Mouse (Mus musculus) megakaryocyte, embryonic 14.5 days (primary cell): Measurements from ENCODE around the gene Rsph3b. TPM values are rescaled to one million over a fixed set of nuclear protein-coding genes. Genes with fewer than 3 reads are reported as not detected.
A peak's percentile ranks its signal among the peaks of the same experiment; 100 is the strongest.
"Not testable (repeated sequence)": the region's sequence is repeated elsewhere in the genome, so short reads cannot be mapped to it uniquely, and the experiment has no call there.

Experiments used
- H3K27me3 ChIP-seq: replicated peaks from 2 replicates; pipeline ENCODE3; 2012; ENCODE audit warnings: inconsistent platforms
- H3K36me3 ChIP-seq: replicated peaks from 2 replicates; pipeline ENCODE3; 2012; ENCODE audit warnings: low read length, inconsistent platforms, mixed read lengths
- H3K4me1 ChIP-seq: 2 replicates; pipeline ENCODE4 v1.6.1; 2012; ENCODE audit warnings: inconsistent platforms
- H3K4me3 ChIP-seq: replicated peaks from 2 replicates; pipeline ENCODE3; 2012; ENCODE audit warnings: moderate library complexity, mild to moderate bottlenecking, inconsistent platforms
- H3K9me3 ChIP-seq: 2 replicates; pipeline ENCODE4 v1.6.1; 2012; ENCODE audit warnings: inconsistent platforms
- polyA plus RNA-seq: library from polyadenylated mRNA; stranded (reverse); fragments of >175 nt; gene quantifications from 2 replicates; pipeline ENCODE4 v1.2.3, GENCODE M21; 2012; ENCODE audit warnings: low replicate concordance; ENCODE audit not compliant: insufficient read depth

The Rsph3b gene
- polyA plus RNA-seq, result 17.3 and 31.1 TPM in 2 replicates

DNA sequence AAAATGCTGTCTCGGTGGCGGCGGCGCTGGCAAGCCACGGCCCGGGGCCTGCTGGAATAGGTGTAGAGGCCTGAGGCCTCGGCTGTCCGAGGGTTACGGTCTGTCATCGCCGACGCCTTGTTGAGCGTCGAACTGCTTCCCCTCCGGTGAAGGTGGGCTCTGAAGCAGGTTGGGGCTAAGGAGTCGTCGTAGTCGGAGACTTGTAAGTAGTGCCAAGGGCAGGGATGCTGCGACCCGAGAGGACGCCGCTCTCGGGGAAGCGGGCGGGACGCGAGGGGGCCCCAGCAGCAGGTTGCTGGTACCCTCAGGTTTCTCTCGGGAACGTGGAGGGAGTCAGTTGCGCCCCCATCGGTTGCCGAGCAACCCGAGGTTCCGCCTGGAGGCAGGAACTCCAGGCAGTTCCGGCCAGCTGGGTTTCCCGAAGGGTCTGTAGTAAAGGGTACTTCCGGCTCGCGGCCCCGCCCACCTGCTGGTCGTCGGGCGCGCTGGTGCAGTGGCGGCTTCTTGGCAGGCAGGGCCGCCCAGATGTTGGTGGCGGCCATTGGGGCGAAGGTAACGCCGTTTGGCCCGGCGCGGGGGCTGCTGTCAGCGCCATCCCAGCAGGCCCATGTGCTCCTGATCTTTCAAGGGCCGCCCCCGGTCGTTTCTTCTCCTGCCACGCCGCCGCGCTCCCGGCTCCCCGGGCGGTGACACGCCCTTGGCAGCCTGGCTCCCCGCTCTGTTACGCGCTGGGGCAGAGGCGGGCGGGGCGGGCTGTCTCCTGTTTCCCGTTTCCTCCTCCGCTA lies at the start of gene Rsph3b:
Gene Rsph3b, minus strand, starts transcription at position 699 of the 785 bp plus-strand sequence.
- H3K36me3 ChIP-seq, H3K9me3 ChIP-seq, H3K4me1 ChIP-seq, H3K27me3 ChIP-seq: not testable (repeated sequence)
- peak within 1 kb of the TSS; percentile 92 for H3K4me3 ChIP-seq

GRCm38 (mm10) chr17:6997778-6998490 lies 49.5 kb upstream of the Rsph3b start:
- not testable (repeated sequence) for H3K9me3 ChIP-seq, H3K4me3 ChIP-seq, H3K4me1 ChIP-seq, H3K27me3 ChIP-seq, H3K36me3 ChIP-seq

GRCm38 (mm10) chr17:6996826-6997225 lies 48.3 kb upstream of the Rsph3b start:
- H3K4me3 ChIP-seq, H3K27me3 ChIP-seq, H3K36me3 ChIP-seq, H3K9me3 ChIP-seq, H3K4me1 ChIP-seq: not testable (repeated sequence)

DNA sequence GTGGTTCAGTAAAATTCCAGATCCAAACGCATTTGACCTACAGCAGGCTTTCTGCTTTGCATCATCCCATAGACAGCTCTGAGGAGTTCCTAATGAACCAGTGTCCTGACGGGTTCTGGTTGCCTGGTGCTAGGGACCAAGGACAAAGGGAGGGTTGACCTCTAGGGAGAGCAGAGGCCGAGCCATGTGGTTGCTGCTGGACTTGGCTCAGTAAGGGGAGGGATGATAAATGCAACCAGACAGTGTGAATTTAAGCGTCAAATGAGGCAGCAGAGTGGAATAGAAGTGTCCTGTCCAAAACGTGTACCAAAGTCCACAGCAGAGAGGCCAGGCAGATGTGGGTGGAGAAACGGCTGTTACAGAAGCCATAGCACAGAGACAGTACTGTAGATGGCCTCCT lies 47.0 kb upstream of the Rsph3b start:
- H3K27me3 ChIP-seq, H3K9me3 ChIP-seq, H3K36me3 ChIP-seq, H3K4me3 ChIP-seq, H3K4me1 ChIP-seq: not testable (repeated sequence)

DNA sequence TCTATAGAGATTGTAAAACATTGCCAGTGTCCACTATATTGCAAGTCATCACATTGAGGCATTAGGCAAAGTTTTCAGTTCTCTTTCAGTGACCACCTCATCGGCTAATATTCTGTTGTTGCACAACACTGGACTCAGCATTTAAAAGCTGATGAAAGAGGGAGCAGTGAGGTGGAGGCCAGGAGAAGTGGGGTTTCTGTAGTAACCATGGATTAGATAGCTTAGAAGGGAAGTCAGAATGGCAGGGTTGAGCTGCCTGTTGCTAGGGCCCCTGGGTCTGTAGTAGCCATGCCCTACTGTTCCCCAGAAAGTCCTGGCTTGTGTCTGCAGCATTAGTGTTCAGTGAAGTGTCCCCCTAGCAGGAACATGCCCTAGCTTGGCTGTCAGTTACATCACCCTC lies 37.6 kb upstream of the Rsph3b start:
- not testable (repeated sequence) for H3K4me3 ChIP-seq, H3K9me3 ChIP-seq, H3K36me3 ChIP-seq, H3K4me1 ChIP-seq, H3K27me3 ChIP-seq

GRCm38 (mm10) chr17:6980144-6980543 lies 31.7 kb upstream of the Rsph3b start:
- not testable (repeated sequence) for H3K4me1 ChIP-seq, H3K27me3 ChIP-seq, H3K9me3 ChIP-seq, H3K4me3 ChIP-seq, H3K36me3 ChIP-seq

- H3K4me1 ChIP-seq, H3K36me3 ChIP-seq, H3K9me3 ChIP-seq, H3K27me3 ChIP-seq: not testable (repeated sequence)
- peak overlapping the region; percentile 59 for H3K4me3 ChIP-seq
These were observed 30.9 kb upstream of the Rsph3b start for GRCm38 (mm10) chr17:6979380-6979779.

DNA sequence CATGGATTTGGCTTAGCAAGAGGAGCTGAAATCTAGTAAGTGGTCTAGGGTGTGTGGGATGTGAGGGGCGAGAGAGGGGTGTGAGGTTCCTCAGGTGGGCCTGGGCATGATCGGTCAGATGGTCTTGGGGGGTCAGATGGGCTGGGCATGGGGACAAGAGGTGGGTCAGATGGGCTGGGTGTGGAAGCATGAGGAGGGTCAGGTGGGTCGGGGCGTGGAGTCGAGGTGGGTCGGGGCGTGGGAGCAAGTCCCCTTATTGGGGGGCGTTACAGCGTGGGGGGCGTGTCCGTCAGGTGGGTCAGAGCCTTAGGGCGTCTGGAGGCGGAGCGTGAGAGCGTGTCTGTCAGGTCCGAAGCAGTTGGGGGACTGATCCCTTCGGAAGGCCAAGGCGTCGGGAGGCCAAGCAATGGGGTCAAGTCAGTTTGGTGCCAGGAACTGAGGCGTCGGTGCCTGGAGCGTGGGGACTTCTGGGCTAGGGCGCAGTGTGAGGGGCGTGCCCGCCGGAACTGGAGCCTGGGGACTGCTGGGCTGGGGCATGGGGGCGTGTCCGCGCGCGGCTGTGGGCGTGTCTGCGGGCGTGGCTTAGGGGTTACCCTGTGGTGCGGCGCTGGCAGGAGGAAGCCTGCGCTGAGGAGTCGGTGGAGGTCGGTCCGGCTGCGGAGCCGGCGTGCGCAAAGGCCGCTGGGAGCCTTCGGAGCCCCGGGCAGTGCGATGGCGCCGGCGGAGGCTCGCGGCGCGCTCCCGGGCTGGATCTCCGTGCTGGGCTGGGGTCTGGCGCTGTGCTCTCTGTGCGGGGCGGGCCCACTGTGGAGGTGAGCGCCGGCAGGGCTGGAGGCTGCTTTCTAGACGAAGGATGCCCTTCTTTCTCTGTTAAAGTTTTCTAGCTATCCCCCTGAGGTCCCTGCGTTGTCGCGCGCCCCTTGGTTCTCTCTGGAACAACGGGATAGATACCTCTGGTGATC lies 30.1 kb upstream of the Rsph3b start, which contains the start of gene Gm49721:
Gene Gm49721, plus strand, starts transcription at position 618 of the 962 bp plus-strand sequence.
- not testable (repeated sequence) for H3K36me3 ChIP-seq, H3K27me3 ChIP-seq, H3K4me1 ChIP-seq, H3K9me3 ChIP-seq
- peak within 1 kb of the TSS; percentile 59 for H3K4me3 ChIP-seq

- not testable (repeated sequence) for H3K27me3 ChIP-seq, H3K9me3 ChIP-seq, H3K4me3 ChIP-seq, H3K4me1 ChIP-seq, H3K36me3 ChIP-seq
These were observed 26.5 kb upstream of the Rsph3b start for GRCm38 (mm10) chr17:6974985-6975384.

- not testable (repeated sequence) for H3K4me1 ChIP-seq, H3K9me3 ChIP-seq, H3K36me3 ChIP-seq, H3K4me3 ChIP-seq, H3K27me3 ChIP-seq
These were observed 24.4 kb upstream of the Rsph3b start for GRCm38 (mm10) chr17:6972836-6973396.

- not testable (repeated sequence) for H3K9me3 ChIP-seq, H3K36me3 ChIP-seq, H3K27me3 ChIP-seq, H3K4me1 ChIP-seq, H3K4me3 ChIP-seq
These were observed 22.8 kb upstream of the Rsph3b start for GRCm38 (mm10) chr17:6971238-6971637.

GRCm38 (mm10) chr17:6970334-6970733 lies 21.9 kb upstream of the Rsph3b start, which contains the start of gene Rnaset2b:
Rnaset2b (plus strand) TSS chr17:6970634.
- H3K4me1 ChIP-seq, H3K27me3 ChIP-seq, H3K9me3 ChIP-seq, H3K36me3 ChIP-seq, H3K4me3 ChIP-seq: not testable (repeated sequence)

DNA sequence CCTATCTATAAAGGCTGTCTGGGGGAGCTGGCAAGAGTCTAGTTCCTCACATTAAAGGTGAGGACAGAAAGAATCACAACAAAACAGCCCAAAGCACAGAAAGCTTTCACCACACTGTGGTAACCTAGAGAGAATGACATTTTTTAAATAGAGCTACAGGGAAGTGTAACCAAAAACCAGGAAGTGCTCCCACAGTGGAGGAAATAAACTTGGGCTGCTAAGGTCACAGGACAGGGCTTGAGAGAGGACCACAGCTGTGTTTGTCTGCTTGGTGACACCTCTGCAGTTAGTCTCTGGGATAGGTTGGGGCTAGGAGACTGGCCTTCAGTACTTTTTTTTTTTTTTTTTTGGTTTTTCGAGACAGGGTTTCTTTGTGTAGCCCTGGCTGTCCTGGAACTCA lies 19.2 kb upstream of the Rsph3b start:
- not testable (repeated sequence) for H3K4me3 ChIP-seq, H3K9me3 ChIP-seq

DNA sequence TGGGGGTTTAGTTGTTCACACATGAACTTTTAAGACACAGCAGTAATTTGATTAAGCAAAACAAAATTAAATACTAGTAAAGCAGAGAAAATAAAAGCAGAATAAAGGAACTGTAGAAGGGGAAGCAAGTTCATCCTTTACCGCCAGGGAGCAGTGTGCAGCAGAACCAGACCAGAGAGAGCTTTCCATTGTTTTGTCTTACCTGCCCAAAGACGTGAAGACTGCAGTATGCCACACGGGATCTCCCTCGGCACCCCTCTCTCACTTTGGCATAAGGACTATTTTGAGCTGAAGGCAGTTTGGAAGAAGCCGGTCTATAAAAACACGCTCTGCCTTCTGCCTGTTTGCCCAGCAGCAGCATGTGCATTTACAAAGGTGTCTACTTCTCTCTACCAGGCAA lies 16.9 kb upstream of the Rsph3b start:
- not testable (repeated sequence) for H3K4me3 ChIP-seq, H3K36me3 ChIP-seq, H3K9me3 ChIP-seq, H3K27me3 ChIP-seq, H3K4me1 ChIP-seq

More for the DNA sequence above, 19.2 kb upstream of the Rsph3b start:
- H3K36me3 ChIP-seq, H3K4me1 ChIP-seq, H3K27me3 ChIP-seq: not testable (repeated sequence)

DNA sequence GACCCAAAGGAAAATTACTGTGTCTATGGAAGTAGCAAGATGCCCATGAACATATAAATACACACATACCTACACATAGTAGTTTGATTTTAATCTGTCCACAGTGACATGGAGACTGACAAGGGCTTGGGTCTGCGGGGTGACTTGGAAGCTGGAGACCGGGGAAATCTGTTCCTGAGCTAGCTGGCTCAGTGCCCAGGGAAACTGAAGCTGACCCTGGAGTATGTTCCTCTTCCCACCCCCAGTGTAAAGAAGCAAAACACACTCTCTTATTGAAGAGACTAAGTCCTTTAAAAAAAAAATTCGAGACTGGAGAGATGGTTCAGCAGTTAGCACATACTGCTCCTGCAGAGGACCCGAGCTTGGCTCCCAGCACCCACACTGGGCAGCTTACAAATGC lies 14.5 kb upstream of the Rsph3b start:
- H3K36me3 ChIP-seq, H3K27me3 ChIP-seq, H3K4me1 ChIP-seq, H3K4me3 ChIP-seq, H3K9me3 ChIP-seq: not testable (repeated sequence)
